Mouse (Mus musculus): ENCODE measurements around the gene Gtf2ird2. TPM values are rescaled to one million over a fixed set of nuclear protein-coding genes. Genes with fewer than 3 reads are reported as not detected.
A peak's percentile ranks its signal among the peaks of the same experiment; 100 is the strongest.

The Gtf2ird2 gene
- polyA plus RNA-seq (2016; fragmentation: Nextera tagmentation; extraction: Ambion mirVana) = 14.1 TPM in 2 replicates

DNA sequence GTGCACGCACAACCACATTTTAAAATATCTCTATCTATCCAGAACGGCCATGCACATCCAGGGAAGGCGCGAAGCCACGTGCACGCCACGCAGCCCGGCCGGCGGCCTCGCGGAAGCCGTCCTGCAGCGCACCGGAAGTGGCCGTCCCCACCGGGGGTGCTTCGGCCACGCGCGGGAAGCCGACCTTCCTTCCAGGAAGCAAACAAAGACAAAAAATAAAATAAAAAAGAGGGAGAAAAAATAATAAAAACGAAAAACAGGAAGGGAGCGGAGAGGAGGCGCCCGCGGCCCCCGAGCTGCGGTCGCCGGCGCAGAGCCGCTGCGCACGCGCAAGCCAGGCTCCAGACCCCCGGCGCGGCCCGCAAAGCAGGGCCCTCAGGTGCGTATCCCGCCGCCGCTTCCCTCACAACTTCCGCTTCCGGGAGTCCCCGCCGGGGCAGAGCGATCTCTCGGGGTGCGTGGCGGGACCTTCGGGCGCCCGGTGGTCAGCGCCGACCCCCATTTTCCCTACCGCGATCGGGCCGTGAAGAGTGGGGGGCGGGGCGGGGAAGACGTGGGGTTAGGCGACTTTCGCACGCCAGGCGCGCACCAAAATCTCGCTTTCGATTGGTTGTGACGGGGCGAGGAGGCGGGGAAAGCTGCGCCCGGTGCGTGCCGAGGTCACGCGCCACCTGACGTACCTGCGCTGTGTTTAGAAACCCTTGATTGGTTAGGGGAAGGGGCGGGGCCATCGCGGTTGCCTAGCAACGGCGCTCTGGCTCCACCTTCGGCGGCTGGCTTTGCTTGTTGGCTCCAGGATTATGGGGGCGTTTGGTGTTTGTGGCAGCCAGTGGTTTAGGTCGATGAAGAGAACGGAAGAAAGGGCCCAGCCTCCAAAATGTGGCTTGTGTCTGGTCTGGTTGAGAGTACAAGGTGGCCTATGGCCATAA, at the start of gene Gtf2ird2:
Gtf2ird2 (plus strand) TSS at position 140 of the 929 bp plus-strand sequence.
- H3K27me3 ChIP-seq = no peaks in the 10 kb centered on the region
- H3K27ac ChIP-seq (replicated peaks) = peak within 1 kb of the TSS; percentile 93
- no peaks in the 10 kb centered on the region for H3K9me3 ChIP-seq
- H3K4me2 ChIP-seq (replicated peaks) = peak within 1 kb of the TSS; percentile 78
- H3K4me1 ChIP-seq = peaks cover 17% of the 10 kb centered on the region
- WGBS = under 1% methylated on average over 91 of the region's 92 CpGs
- H3K36me3 ChIP-seq = no peaks in the 10 kb centered on the region
- peak; percentile 94 for ATAC-seq (ENCODE audit: low FRiP score, low read depth)
- H3K9ac ChIP-seq (replicated peaks) = peak within 1 kb of the TSS; percentile 73
- H3K4me3 ChIP-seq = peak within 1 kb of the TSS; percentile 63

DNA sequence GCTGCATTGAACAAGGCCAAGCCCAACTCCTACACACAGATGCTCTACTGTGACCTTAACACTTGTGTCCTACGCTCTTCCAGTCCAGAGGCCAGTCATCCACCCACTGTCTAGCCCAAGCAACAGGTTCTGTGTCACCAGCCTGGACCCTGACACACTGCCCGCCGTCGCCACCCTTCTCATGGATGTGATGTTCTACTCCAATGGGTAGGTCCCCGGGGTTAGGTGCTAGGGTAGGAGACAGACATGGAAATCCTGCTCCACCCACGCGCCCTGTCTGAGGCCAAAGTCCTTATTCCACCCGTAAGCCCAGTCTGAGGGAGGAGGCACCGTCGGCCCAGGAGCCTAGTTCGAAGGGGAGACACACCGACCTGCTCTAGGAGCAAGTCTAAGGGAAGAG, 47.8 kb upstream of the Gtf2ird2 start:
- Histone ChIP-seq H3K4me1 (peaks cover 8% of the 10 kb centered on the region), H3K27me3 (no peaks in the 10 kb centered on the region), H3K9me3 (0 out of 2 replicates have a peak, but pooled peaks cover 4% of the 10 kb centered on the region), H3K4me3 (no peak overlapping the region), H3K27ac (replicated peaks) (no peak overlapping the region), H3K9ac (replicated peaks) (no peak overlapping the region), H3K4me2 (replicated peaks) (no peak overlapping the region), H3K36me3 (peaks cover 71% of the 10 kb centered on the region)
- WGBS = 97% methylated on average over 12 of the region's 12 CpGs
- ATAC-seq (ENCODE audit: low FRiP score, low read depth) = no peak

DNA sequence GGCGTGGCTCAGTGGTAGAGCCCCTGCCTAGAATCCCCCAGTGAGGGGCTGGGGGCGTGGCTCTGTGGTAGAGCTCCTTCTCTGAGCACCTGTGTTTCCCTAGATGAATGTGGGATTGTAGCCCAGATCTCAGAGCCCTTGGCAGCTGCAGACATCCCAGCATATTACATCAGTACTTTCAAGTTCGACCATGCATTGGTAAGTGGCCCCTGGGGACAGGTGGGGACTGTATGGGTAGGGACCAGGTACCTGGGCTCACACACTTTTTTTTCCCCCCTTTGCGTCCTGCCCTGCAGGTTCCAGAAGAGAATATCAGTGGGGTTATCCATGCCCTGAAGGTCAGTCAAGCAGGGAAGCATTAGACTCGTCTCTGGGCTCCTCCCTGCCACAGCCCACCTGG, 45.9 kb upstream of the Gtf2ird2 start:
- Histone ChIP-seq H3K4me3 (no peak overlapping the region), H3K27ac (replicated peaks) (no peak overlapping the region), H3K27me3 (no peaks in the 10 kb centered on the region), H3K4me2 (replicated peaks) (no peak overlapping the region), H3K9me3 (0 out of 2 replicates have a peak, but pooled peaks cover 4% of the 10 kb centered on the region), H3K36me3 (peaks cover 80% of the 10 kb centered on the region), H3K4me1 (no peaks in the 10 kb centered on the region), H3K9ac (replicated peaks) (no peak overlapping the region)
- WGBS = 88% methylated on average over 5 of the region's 5 CpGs
- ATAC-seq (ENCODE audit: low FRiP score, low read depth) = no peak

DNA sequence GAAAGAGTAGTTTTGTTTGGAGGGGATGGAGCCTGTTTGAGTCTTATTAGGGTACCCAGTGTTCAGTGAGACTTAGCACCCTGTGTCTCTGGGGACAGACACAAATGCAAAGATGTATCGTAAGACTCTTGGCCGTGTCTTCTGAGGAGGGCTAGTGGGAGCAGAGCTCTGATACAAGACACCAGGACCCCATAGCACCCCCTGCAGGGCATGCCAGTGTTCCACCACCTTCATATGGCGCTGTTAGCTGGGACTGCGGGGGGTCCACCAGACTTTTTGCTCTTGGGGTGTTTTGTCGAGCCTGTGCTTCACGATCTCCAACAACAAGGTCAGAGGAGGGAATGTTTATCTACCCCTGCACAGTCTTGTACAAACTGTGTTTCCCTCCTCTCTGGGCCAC, 44.4 kb upstream of the Gtf2ird2 start:
- ATAC-seq (ENCODE audit: low FRiP score, low read depth) = no peak
- Histone ChIP-seq H3K4me2 (replicated peaks) (no peak overlapping the region), H3K36me3 (peaks cover 71% of the 10 kb centered on the region)

DNA sequence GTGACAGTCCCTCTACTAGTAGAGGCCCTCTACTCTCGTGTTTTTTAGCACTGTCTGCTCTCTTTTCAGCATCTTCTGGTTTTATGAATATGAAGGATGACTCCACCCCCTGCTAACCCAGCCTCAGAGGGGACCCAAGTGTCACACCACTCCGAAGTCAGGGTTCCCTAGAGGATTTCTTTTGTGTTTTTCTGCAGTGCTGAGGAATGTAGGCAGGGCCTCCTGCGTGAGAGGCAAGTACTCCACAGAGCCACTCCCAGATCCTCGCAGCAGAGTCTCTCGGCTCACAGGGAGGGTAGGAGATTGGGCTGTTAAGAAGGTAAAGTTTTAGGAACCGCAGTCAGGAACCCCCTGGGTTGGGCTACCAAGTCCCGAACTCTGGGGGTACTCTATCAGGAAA, 42.6 kb upstream of the Gtf2ird2 start:
- H3K4me1 ChIP-seq = no peaks in the 10 kb centered on the region
- H3K9me3 ChIP-seq = no peaks in the 10 kb centered on the region
- H3K9ac ChIP-seq (replicated peaks) = no peak overlapping the region
- H3K27ac ChIP-seq (replicated peaks) = no peak overlapping the region
- peaks cover 61% of the 10 kb centered on the region for H3K36me3 ChIP-seq
- H3K27me3 ChIP-seq = no peaks in the 10 kb centered on the region
- no peak overlapping the region for H3K4me2 ChIP-seq (replicated peaks)
- 76% methylated on average over 7 of the region's 7 CpGs for WGBS
- no peak for ATAC-seq (ENCODE audit: low FRiP score, low read depth)
- H3K4me3 ChIP-seq = no peak overlapping the region

More for the DNA sequence above, 44.4 kb upstream of the Gtf2ird2 start:
- 91% methylated on average over 6 of the region's 6 CpGs for WGBS
- Histone ChIP-seq H3K27ac (replicated peaks) (no peak overlapping the region), H3K4me1 (no peaks in the 10 kb centered on the region), H3K4me3 (no peak overlapping the region), H3K27me3 (no peaks in the 10 kb centered on the region), H3K9ac (replicated peaks) (no peak overlapping the region), H3K9me3 (no peaks in the 10 kb centered on the region)

DNA sequence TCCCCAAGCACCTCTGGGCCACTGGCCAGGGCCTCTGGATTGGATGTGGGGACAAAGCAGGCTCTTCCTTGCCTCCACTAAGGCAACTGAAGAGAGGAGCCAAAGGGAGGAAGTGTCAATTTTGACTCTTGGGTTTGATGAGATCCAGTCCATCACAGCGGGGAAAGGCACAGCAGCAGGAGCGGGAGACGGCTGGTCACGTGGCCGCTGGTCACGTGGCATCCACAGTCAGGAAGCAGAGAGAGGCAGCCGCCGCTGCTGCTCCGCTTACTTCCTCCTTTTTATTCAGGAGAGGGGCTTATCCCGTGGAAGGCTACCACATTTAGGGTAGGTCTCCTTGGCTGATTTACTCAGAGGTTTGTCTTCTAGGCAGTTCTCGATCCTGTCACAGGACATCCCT, 41.4 kb upstream of the Gtf2ird2 start:
- no peak overlapping the region for H3K27ac ChIP-seq (replicated peaks)
- H3K27me3 ChIP-seq = no peaks in the 10 kb centered on the region
- no peaks in the 10 kb centered on the region for H3K4me1 ChIP-seq
- no peak overlapping the region for H3K4me2 ChIP-seq (replicated peaks)
- H3K9ac ChIP-seq (replicated peaks) = no peak overlapping the region
- peaks cover 58% of the 10 kb centered on the region for H3K36me3 ChIP-seq
- H3K4me3 ChIP-seq = no peak overlapping the region
- H3K9me3 ChIP-seq = no peaks in the 10 kb centered on the region
- 79% methylated on average over 11 of the region's 11 CpGs for WGBS
- no peak for ATAC-seq (ENCODE audit: low FRiP score, low read depth)

DNA sequence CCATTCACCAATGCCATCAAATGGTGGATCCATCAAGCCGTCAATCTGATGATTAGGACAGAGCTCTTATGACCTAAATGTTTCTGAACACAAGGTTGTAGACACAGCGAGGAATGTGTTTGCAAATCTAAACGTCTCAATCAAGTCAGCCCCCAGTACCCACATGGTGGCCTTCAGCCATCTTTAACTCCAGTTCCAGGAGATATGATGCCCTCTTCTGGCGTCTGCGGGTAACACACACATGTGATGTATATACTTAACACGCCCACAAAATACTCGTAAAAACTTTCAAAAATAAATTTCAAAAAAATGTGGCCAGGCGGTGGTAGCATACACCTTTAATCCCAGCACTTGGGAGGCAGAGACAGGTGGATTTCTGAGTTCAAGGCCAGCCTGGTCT, 38.8 kb upstream of the Gtf2ird2 start:
- no peaks in the 10 kb centered on the region for H3K4me1 ChIP-seq
- H3K27ac ChIP-seq (replicated peaks) = no peak overlapping the region
- no peaks in the 10 kb centered on the region for H3K27me3 ChIP-seq
- H3K9ac ChIP-seq (replicated peaks) = no peak overlapping the region
- ATAC-seq (ENCODE audit: low FRiP score, low read depth) = no peak
- 95% methylated on average over 8 of the region's 8 CpGs for WGBS
- peaks cover 57% of the 10 kb centered on the region for H3K36me3 ChIP-seq
- H3K4me2 ChIP-seq (replicated peaks) = no peak overlapping the region
- no peaks in the 10 kb centered on the region for H3K9me3 ChIP-seq
- no peak overlapping the region for H3K4me3 ChIP-seq

DNA sequence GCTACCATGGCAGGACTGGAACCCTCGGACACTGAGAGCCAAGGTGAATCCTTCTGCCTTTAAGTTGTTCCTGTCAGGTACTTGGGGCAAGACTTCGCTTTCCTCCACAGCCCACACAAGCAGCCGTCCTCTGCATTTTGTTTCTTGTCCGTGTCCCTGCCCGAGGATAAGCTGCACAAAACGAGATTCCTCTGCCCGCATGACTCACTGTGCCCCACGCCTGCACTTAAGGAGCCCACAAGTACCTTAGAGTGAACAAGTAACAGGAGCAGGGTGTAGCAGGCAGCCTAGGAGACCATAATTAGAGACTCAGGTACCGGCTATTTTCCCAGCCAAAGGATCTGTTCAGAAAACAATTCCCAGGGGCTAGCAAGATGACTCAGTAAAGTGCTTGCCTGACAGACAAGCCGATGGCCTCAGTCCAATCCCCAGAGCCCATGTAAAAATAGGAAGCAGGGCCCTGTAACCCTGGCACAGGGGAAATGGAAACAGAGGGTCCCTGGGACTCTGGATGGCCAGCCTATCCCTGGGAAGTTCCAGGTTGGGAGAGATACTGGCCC, 36.5 kb upstream of the Gtf2ird2 start:
- H3K4me2 ChIP-seq (replicated peaks) = no peak overlapping the region
- no peak overlapping the region for H3K4me3 ChIP-seq
- no peak for ATAC-seq (ENCODE audit: low FRiP score, low read depth)
- no peaks in the 10 kb centered on the region for H3K27me3 ChIP-seq
- H3K4me1 ChIP-seq = no peaks in the 10 kb centered on the region
- no peak overlapping the region for H3K27ac ChIP-seq (replicated peaks)
- H3K9ac ChIP-seq (replicated peaks) = no peak overlapping the region
- 93% methylated on average over 10 of the region's 10 CpGs for WGBS
- peaks cover 2% of the 10 kb centered on the region; the same call in 1 of the 2 replicates for H3K9me3 ChIP-seq
- peaks cover 63% of the 10 kb centered on the region for H3K36me3 ChIP-seq

DNA sequence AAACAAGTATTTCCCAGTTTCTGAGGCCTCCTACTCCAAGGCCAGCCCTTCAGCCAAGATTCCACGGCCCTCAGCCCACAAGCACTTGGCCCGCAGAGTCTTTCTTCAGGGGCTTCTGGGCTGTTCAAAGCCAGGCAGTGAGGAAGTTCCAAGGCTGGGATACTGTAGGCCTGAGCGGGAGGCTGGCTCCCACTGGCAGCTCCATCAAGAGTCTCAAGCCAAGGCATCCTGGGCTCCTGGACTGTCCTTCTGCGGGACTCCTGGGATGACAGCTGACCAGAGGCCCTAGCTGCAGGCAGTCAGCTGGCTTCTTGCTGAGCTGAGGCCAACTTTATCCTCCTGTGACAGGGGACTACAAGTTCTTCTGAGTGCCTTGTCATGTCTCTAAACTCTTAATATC, 35.7 kb upstream of the Gtf2ird2 start:
- no peak overlapping the region for H3K4me3 ChIP-seq
- peaks cover 63% of the 10 kb centered on the region for H3K36me3 ChIP-seq
- H3K4me2 ChIP-seq (replicated peaks) = no peak overlapping the region
- H3K27ac ChIP-seq (replicated peaks) = no peak overlapping the region
- peaks cover 2% of the 10 kb centered on the region; the same call in 1 of the 2 replicates for H3K9me3 ChIP-seq
- no peak overlapping the region for H3K9ac ChIP-seq (replicated peaks)
- no peaks in the 10 kb centered on the region for H3K27me3 ChIP-seq
- ATAC-seq (ENCODE audit: low FRiP score, low read depth) = no peak
- no peaks in the 10 kb centered on the region for H3K4me1 ChIP-seq
- 87% methylated on average over 4 of the region's 4 CpGs for WGBS

DNA sequence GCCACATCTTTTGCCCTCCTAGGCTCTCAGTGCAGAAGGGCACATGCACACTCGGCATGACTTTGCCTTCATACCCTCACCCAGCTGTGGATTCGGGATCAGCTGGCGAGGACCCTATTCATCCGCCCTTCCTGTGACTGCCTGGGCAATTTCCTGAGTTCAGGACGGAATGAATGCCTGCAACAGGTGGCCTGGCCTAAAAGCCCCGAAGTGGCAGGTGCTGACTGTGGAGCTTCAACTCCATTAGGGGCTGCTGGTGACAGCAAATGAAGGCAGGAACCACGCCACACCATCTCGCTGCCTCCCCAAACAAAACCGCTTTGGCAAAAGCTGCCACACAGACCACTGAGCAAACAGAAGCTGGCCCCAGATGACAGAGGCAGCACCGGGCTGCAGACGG, 31.9 kb upstream of the Gtf2ird2 start:
- H3K4me3 ChIP-seq = no peak overlapping the region
- H3K36me3 ChIP-seq = peaks cover 80% of the 10 kb centered on the region
- no peak overlapping the region for H3K9ac ChIP-seq (replicated peaks)
- H3K27ac ChIP-seq (replicated peaks) = no peak overlapping the region
- 87% methylated on average over 11 of the region's 11 CpGs for whole genome bisulfite sequencing
- H3K27me3 ChIP-seq = no peaks in the 10 kb centered on the region
- no peaks in the 10 kb centered on the region for H3K4me1 ChIP-seq
- no peak overlapping the region for H3K4me2 ChIP-seq (replicated peaks)
- peaks cover 2% of the 10 kb centered on the region; the same call in 1 of the 2 replicates for H3K9me3 ChIP-seq
- no peak for ATAC-seq (ENCODE audit: low FRiP score, low read depth)

DNA sequence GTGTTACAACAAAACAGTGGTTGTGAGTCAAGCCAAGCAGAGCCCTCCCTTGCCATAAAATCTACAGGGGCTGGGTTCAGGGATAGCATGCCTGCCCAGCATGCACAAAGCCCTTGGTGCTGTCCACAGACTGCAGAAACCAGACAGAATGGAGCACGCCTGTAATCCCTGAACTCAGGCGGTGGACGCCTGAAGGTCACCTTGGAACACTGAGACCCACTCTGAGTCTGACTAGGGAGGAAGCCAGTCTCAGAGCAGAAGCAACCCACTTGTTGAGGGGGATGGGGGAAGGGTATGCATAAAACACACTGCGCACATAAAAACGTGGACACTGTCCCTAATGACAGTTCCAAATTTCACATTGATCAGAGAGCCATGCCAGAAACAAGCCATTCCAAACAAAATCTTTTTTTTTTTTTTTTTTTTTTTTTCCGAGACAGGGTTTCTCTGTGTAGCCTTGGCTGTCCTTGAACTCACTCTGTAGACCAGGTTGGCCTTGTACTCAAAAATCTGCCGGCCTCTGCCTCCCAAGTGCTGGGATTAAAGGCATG, 27.8 kb upstream of the Gtf2ird2 start:
- WGBS = 93% methylated on average over 7 of the region's 7 CpGs
- Histone ChIP-seq H3K4me1 (no peaks in the 10 kb centered on the region), H3K4me2 (replicated peaks) (no peak overlapping the region), H3K9ac (replicated peaks) (no peak overlapping the region), H3K27ac (replicated peaks) (no peak overlapping the region), H3K9me3 (no peaks in the 10 kb centered on the region), H3K4me3 (no peak overlapping the region), H3K36me3 (peaks cover 79% of the 10 kb centered on the region), H3K27me3 (no peaks in the 10 kb centered on the region)
- ATAC-seq (ENCODE audit: low FRiP score, low read depth) = no peak

DNA sequence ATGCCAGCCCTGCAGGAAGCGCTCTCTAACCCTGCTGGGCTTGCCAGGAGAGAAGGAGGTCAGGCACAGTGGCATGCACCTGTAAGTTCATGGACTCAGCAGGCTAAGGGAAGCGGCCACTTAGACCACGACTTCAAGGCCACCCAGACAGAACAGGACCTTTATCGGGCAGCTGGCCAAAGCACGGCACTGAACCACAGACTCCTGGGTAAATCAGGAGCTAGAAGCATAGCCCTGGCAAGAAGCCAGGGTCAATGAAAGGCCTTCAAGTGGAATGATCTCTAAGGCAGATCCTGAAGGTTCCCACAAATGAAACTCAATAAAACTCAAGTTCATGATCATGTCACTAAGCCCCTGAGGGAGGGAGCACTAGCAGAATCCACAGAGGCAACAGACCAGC, 19.1 kb upstream of the Gtf2ird2 start:
- Histone ChIP-seq H3K9me3 (no peaks in the 10 kb centered on the region), H3K27me3 (no peaks in the 10 kb centered on the region), H3K36me3 (peaks cover 55% of the 10 kb centered on the region), H3K9ac (replicated peaks) (0 out of 2 replicates have a peak overlapping the region, but pooled peaks have one; percentile 28), H3K4me1 (peaks cover 7% of the 10 kb centered on the region; the same call in 1 of the 2 replicates), H3K27ac (replicated peaks) (no peak overlapping the region), H3K4me2 (replicated peaks) (no peak overlapping the region), H3K4me3 (no peak overlapping the region)
- WGBS = 80% methylated on average over 5 of the region's 5 CpGs
- ATAC-seq (ENCODE audit: low FRiP score, low read depth) = no peak

Data from midbrain, embryonic 12.5 days (tissue).